Mouse (Mus musculus): Measurements from ENCODE around the gene Zkscan16.

Zkscan16 gene

GRCm38 (mm10) chr4:58998688-58999087 is 55.3 kb downstream of the Zkscan16 start:
- no peak for DNase-seq (ENCODE audit: low read depth, low spot score)

GRCm38 (mm10) chr4:58999686-59000085 is 56.3 kb downstream of the Zkscan16 start:
- peak; percentile 85 for DNase-seq (ENCODE audit: low read depth, low spot score)

GRCm38 (mm10) chr4:59000614-59001013 is 57.2 kb downstream of the Zkscan16 start:
- peak; percentile 69 for DNase-seq (ENCODE audit: low read depth, low spot score)

GRCm38 (mm10) chr4:59002948-59003805 is 59.7 kb downstream of the Zkscan16 start, which contains the start of gene Gm20503:
Gm20503 (plus strand) TSS chr4:59003210.
- peak; percentile 84 for DNase-seq (ENCODE audit: low read depth, low spot score)

- no peak for DNase-seq (ENCODE audit: low read depth, low spot score)
Observed at GRCm38 (mm10) chr4:59003806-59004200, 60.4 kb downstream of the Zkscan16 start.

- DNase-seq (ENCODE audit: low read depth, low spot score): no peak
Observed at GRCm38 (mm10) chr4:59006211-59006610, 62.8 kb downstream of the Zkscan16 start.

- DNase-seq (ENCODE audit: low read depth, low spot score): peak; percentile 69
Observed at GRCm38 (mm10) chr4:59007016-59007415, 63.6 kb downstream of the Zkscan16 start.

Measured in 3T3-L1 (cell line).